Mouse (Mus musculus) liver, embryonic 12.5 days (tissue): ENCODE data around the gene Six3. TPM values are rescaled to one million over a fixed set of nuclear protein-coding genes. Genes with fewer than 3 reads are reported as not detected.

Experiments used
- ATAC-seq: fragments of 200-750 bp; cut with Nextera tagmentation; 2 replicates; pipeline ENCODE4 v1.8.0; 2017; ENCODE audit warnings: moderate number of reproducible peaks, mild to moderate bottlenecking, moderate library complexity
- H3K27ac ChIP-seq: fragments of 300-500 bp; sonication (generic); 2 replicates; pipeline ENCODE4 v1.5.1; 2016; ENCODE audit warnings: mild to moderate bottlenecking
- H3K27me3 ChIP-seq: fragments of 300-500 bp; sonication (generic); replicated peaks from 2 replicates; pipeline ENCODE4 v1.6.1; 2016; ENCODE audit warnings: mild to moderate bottlenecking, moderate library complexity
- H3K36me3 ChIP-seq: fragments of 300-500 bp; sonication (generic); 2 replicates; pipeline ENCODE4 v1.6.1; 2016; ENCODE audit warnings: mild to moderate bottlenecking, moderate library complexity
- H3K4me1 ChIP-seq: fragments of 300-500 bp; sonication (generic); 2 replicates; pipeline ENCODE4 v1.6.1; 2016
- H3K4me2 ChIP-seq: fragments of 300-500 bp; sonication (generic); 2 replicates; pipeline ENCODE4 v1.6.1; 2016; ENCODE audit warnings: mild to moderate bottlenecking, moderate library complexity
- H3K4me3 ChIP-seq: fragments of 300-500 bp; sonication (generic); 2 replicates; pipeline ENCODE4 v1.5.1; 2016; ENCODE audit warnings: mild to moderate bottlenecking, moderate library complexity
- H3K9ac ChIP-seq: fragments of 300-500 bp; sonication (generic); 2 replicates; pipeline ENCODE4 v1.6.1; 2016; ENCODE audit warnings: mild to moderate bottlenecking, moderate library complexity
- H3K9me3 ChIP-seq: fragments of 300-500 bp; sonication (generic); replicated peaks from 2 replicates; pipeline ENCODE4 v1.6.1; 2016; ENCODE audit warnings: mild to moderate bottlenecking, moderate library complexity
- WGBS: fragments of 180-500 bp; shearing (Covaris S2); methylation state at CpG from one replicate; pipeline ENCODE4 v1.1.7; 2016; ENCODE audit not compliant: insufficient replicate concordance; 5-methylcytosine and 5-hydroxymethylcytosine counted together
- polyA plus RNA-seq: library from polyadenylated mRNA; unstranded; fragments of >200 nt; fragmentation: Nextera tagmentation; extraction: Ambion mirVana; gene quantifications from 2 replicates; pipeline ENCODE4 v1.2.1, GENCODE M21; 2016

Six3 gene
- not detected in 2 replicates for polyA plus RNA-seq

DNA sequence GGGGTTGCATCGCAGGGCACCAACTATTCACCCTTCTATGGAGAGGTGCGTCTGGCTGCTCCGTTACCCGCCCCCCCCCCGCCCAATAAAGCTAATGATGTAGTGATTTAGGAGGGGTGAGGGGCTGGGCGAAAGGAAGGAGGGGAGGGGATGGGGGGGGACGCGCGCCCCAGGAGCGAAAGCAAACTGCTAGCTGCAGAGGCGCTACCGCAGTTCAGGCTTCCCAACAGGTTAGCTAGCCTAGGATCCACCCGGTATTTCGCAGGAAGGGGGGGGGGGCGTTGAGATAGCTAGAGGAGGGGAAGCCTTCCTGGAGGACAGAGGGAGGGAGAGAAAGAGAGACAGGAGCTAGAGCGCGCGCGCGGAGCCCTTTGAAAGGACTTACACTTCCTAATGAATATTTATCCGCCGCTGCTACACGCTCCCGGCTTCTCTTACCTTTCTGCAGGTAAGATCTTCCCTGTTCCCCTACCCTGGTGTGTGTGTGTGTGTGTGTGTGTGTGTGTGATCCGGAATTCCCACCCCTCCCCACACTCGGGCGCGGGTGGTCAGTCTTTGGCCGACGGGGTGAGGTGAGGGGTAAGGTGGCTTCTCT is at the start of gene Six3:
Gene Six3, plus strand, starts transcription at position 343 of the 595 bp plus-strand sequence.
- Histone ChIP-seq H3K4me1 (0 out of 2 replicates have a peak, but pooled peaks cover 2% of the 10 kb centered on the region), H3K27ac (no peak within 1 kb of the TSS), H3K4me2 (no peak within 1 kb of the TSS), H3K4me3 (no peak within 1 kb of the TSS), H3K27me3 (peaks cover 100% of the 10 kb centered on the region), H3K9ac (no peak within 1 kb of the TSS), H3K9me3 (no peaks in the 10 kb centered on the region), H3K36me3 (no peaks in the 10 kb centered on the region)
- 4% methylated on average over 29 of the region's 30 CpGs for WGBS
- ATAC-seq: no peak

DNA sequence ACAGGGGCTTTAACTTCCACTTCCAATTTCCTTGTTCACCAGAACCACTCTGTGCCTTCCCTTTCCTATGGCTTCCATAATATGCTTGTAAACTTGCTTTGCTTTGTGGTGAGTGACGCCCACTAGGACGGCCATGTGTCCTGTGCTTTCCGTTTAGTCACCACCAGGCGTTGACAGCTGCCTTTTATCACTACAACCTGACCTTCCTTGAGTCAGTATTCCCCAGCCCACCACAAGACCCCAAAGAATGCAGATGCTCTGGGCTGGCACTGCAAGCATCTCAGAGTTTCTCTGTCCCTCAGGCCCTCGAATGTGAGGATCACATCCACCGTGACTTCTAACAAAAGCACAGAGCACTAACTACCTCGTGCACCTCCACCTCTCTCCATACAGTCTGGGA is 49.3 kb upstream of the Six3 start:
- Histone ChIP-seq H3K27me3 (peaks cover 11% of the 10 kb centered on the region; the same call in 1 of the 2 replicates), H3K4me1 (no peaks in the 10 kb centered on the region), H3K36me3 (no peaks in the 10 kb centered on the region), H3K4me2 (no peak overlapping the region), H3K27ac (no peak overlapping the region), H3K4me3 (no peak overlapping the region), H3K9ac (no peak overlapping the region), H3K9me3 (peaks cover 4% of the 10 kb centered on the region; the same call in 1 of the 2 replicates)
- WGBS: 23% methylated on average over 7 of the region's 7 CpGs
- no peak for ATAC-seq

DNA sequence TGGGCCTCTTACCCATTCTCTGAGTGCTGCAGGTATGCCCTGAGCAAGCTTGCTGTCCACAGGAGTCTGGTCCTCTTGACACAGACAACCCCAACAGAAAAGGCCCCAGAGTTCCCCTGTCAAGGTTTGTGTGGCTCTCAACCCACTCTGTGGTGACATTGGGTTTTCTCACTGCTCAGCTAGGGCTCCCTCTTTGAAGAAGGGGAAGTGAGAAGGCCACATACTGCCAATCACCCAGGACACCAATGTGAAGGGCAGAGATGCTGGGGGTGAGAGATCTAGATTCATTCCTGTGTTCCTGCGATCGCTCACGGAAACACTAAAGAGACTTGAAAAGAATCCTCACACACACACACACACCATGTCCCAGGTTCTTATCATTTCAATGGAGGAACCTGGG is 39.4 kb upstream of the Six3 start:
- ATAC-seq: no peak
- Histone ChIP-seq H3K27me3 (peaks cover 24% of the 10 kb centered on the region), H3K36me3 (no peaks in the 10 kb centered on the region), H3K9ac (no peak overlapping the region), H3K4me1 (peaks cover 6% of the 10 kb centered on the region; the same call in 1 of the 2 replicates), H3K27ac (no peak overlapping the region), H3K4me3 (no peak overlapping the region), H3K4me2 (no peak overlapping the region), H3K9me3 (no peaks in the 10 kb centered on the region)
- WGBS: 39% methylated on average over 3 of the region's 3 CpGs

DNA sequence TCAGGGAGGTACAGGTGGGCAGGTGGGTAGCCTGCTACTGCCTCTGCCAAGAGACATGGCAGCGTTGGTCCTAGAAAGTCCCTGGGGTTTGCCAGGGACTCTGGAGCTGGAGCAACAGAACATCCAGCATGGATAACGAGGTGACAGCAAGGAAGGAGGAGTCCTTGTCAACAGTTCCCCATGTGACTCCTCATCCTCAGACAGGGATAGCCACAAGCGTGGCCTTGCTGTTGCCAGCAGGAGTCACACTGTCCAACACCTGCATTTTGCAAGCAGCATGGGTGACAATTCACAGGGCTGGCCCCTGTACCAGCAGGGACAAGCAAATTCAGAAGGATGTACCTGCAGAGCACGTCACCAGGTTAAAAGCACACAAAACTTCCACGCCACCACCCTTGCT is 35.1 kb upstream of the Six3 start:
- WGBS: 42% methylated on average over 5 of the region's 5 CpGs

DNA sequence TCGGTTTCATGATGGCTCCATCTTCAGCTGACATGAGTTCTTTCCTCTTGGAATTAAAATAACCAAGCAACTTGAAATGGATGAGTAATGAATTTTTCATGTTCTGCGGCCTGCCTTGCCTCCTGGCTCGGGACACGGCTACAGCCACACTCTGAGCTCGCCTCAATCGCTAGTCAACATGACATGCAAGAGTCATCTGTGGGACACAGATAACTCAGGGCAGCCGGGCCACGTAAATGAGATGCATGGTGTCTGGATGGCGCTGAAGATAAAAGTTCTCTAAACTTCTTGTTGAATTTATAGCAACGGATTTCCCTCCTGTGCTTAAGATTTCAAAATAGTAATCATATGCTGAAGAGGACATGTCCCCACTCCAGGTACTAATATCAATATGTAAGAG is 34.1 kb upstream of the Six3 start:
- Histone ChIP-seq H3K4me1 (peaks cover 11% of the 10 kb centered on the region; the same call in 1 of the 2 replicates), H3K36me3 (no peaks in the 10 kb centered on the region), H3K4me2 (no peak overlapping the region), H3K9me3 (no peaks in the 10 kb centered on the region), H3K27ac (0 out of 2 replicates have a peak overlapping the region, but pooled peaks have one; percentile 27), H3K9ac (no peak overlapping the region), H3K4me3 (no peak overlapping the region), H3K27me3 (peaks cover 28% of the 10 kb centered on the region)
- WGBS: 47% methylated on average over 10 of the region's 10 CpGs
- peak; percentile 86 for ATAC-seq

More for the DNA sequence above, 35.1 kb upstream of the Six3 start:
- no peak overlapping the region for H3K9ac ChIP-seq
- no peaks in the 10 kb centered on the region for H3K36me3 ChIP-seq
- no peak overlapping the region for H3K4me2 ChIP-seq
- H3K27ac ChIP-seq: peak overlapping the region; percentile 27; the same call in 1 of the 2 replicates
- no peak overlapping the region for H3K4me3 ChIP-seq
- peaks cover 11% of the 10 kb centered on the region; the same call in 1 of the 2 replicates for H3K4me1 ChIP-seq
- H3K9me3 ChIP-seq: no peaks in the 10 kb centered on the region
- ATAC-seq: no peak
- H3K27me3 ChIP-seq: peaks cover 31% of the 10 kb centered on the region

DNA sequence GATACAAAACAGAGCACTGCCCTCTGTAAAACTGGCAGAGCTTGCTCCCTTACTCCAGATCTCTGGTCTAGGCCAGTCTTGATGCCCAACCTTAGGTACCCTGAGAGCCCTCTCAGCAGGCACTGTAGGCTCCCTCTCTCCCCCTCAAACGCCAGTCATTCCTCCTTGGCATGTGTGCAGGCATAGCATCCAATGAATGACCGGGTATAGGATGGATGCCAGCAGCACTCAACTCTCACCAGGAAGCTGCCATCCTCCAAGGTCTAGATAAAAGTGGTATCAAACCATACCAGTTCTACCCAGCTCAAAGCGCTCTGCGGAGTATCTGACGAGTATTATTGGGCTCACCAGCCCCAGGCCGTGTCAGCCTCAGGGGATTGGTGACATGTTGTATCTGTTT is 33.2 kb upstream of the Six3 start:
- Histone ChIP-seq H3K36me3 (no peaks in the 10 kb centered on the region), H3K9ac (no peak overlapping the region), H3K4me3 (no peak overlapping the region), H3K4me2 (no peak overlapping the region), H3K4me1 (peaks cover 11% of the 10 kb centered on the region; the same call in 1 of the 2 replicates), H3K27me3 (peaks cover 28% of the 10 kb centered on the region), H3K27ac (no peak overlapping the region), H3K9me3 (no peaks in the 10 kb centered on the region)
- WGBS: 65% methylated on average over 6 of the region's 6 CpGs
- ATAC-seq: 0 out of 2 replicates have a peak, but pooled peaks have one; percentile 42

DNA sequence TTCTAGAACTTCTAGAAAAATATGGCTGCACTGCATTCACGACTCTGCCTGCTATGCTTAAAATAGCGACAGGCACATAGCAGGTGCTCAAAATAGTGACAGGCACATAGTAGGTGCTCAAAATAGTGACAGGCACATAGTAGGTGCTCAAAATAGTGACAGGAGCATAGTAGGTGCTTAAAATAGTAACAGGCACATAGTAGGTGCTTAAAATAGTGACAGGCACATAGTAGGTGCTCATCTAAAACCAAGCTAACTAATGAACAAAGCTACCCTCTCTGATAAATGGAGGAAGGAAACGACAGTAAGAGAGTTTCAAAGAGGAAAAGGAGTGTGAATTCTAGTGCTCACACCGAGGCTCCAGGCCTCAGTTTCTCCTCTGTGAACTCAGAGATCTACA is 29.2 kb upstream of the Six3 start:
- Histone ChIP-seq H3K9me3 (no peaks in the 10 kb centered on the region), H3K27me3 (0 out of 2 replicates have a peak, but pooled peaks cover 7% of the 10 kb centered on the region), H3K27ac (no peak overlapping the region), H3K36me3 (no peaks in the 10 kb centered on the region), H3K4me1 (peaks cover 5% of the 10 kb centered on the region; the same call in 1 of the 2 replicates), H3K4me2 (no peak overlapping the region), H3K9ac (no peak overlapping the region), H3K4me3 (no peak overlapping the region)
- WGBS: 67% methylated on average over 4 of the region's 4 CpGs
- ATAC-seq: no peak

DNA sequence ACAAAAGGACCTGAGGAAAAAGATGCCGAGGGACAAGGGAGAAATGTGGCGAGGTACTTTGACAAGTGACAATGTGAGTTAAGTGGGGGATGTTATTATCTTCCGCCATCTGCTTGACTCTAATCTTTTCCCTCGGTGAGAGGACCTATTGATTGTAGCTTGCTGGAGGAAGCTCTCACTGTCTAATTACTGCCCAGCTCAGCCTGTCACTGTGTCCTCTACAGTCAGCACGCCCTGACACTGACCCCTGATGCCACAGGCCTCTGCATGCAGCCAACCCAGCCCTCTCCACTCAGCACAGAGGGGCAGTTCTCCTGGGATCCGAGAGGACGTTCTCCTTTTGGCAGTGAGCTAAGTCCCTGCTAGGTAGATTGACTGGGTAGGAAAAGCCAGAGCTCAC is 28.8 kb upstream of the Six3 start:
- Histone ChIP-seq H3K4me1 (peaks cover 5% of the 10 kb centered on the region; the same call in 1 of the 2 replicates), H3K27me3 (0 out of 2 replicates have a peak, but pooled peaks cover 7% of the 10 kb centered on the region), H3K4me2 (no peak overlapping the region), H3K9me3 (no peaks in the 10 kb centered on the region), H3K27ac (no peak overlapping the region), H3K36me3 (no peaks in the 10 kb centered on the region), H3K4me3 (no peak overlapping the region), H3K9ac (no peak overlapping the region)
- WGBS: 35% methylated on average over 7 of the region's 7 CpGs
- ATAC-seq: no peak

DNA sequence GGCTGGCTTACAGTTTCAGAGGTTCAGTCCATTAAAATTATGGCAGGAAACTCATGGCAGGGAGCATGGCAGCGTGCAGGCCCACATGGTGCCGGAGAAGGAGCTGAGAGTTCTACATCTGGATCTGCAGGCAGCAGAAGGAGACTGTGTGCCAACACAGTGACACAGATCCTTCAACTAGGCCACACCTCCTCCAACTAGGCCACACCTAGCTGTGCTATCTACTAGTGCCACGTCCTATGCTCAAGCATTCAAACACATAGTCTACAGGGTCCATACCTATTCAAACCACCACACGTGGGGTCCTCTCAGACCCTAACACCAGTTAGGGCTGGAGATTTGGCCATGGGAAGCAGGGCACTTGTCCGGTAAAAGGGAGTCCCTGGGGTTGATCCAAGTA is 27.6 kb upstream of the Six3 start:
- no peaks in the 10 kb centered on the region for H3K9me3 ChIP-seq
- no peaks in the 10 kb centered on the region for H3K4me1 ChIP-seq
- no peaks in the 10 kb centered on the region for H3K36me3 ChIP-seq
- H3K27ac ChIP-seq: no peak overlapping the region
- no peak overlapping the region for H3K4me3 ChIP-seq
- WGBS: 64% methylated on average over 5 of the region's 5 CpGs
- H3K9ac ChIP-seq: no peak overlapping the region
- 0 out of 2 replicates have a peak, but pooled peaks cover 7% of the 10 kb centered on the region for H3K27me3 ChIP-seq
- H3K4me2 ChIP-seq: no peak overlapping the region
- peak; percentile 89 for ATAC-seq

DNA sequence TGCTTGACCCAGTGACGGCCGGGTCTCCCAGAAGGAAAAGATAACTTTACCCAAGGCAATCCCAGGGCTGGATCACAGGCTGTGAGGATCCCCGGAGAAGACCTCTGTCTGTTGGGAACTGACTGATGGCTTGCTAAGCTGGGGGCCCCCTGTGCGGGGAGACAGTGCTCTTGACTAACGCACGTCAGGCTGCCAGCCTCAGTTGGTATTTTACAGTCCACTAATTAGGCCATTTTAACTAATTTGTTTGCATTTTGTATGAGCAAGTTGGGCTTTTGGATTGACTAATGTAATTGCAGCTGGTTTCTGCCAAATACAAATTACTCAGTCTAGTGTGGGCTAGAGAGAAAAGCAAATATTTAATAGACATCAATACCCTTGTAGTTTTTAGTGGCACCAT is 21.4 kb upstream of the Six3 start:
- H3K27ac ChIP-seq: no peak overlapping the region
- H3K4me2 ChIP-seq: no peak overlapping the region
- no peak overlapping the region for H3K4me3 ChIP-seq
- H3K36me3 ChIP-seq: no peaks in the 10 kb centered on the region
- H3K9ac ChIP-seq: no peak overlapping the region
- no peak for ATAC-seq
- peaks cover 24% of the 10 kb centered on the region for H3K27me3 ChIP-seq
- H3K9me3 ChIP-seq: no peaks in the 10 kb centered on the region
- no peaks in the 10 kb centered on the region for H3K4me1 ChIP-seq
- WGBS: 59% methylated on average over 6 of the region's 6 CpGs

DNA sequence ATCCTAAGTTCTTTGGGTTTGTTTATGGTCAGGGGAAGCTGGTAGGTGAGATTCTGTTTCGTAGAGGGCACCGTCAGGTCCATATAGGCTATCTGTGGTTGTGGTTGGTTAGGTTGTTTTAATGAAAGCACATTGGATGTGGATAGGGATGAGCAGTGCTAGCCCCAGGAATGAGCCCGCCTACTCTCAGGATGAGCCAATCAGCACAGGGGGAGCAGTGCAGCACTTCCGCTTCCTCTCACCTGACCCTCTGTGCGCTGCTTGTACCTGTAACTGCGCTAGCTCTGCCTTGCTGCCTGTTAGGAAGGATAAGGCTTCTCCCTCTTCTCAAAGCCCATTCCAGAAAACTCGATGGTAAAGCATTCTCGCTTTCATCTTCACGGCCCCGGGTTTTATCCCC is 17.6 kb upstream of the Six3 start:
- Histone ChIP-seq H3K4me3 (no peak overlapping the region), H3K27me3 (peaks cover 47% of the 10 kb centered on the region), H3K9ac (no peak overlapping the region), H3K4me2 (no peak overlapping the region), H3K4me1 (no peaks in the 10 kb centered on the region), H3K27ac (no peak overlapping the region), H3K36me3 (no peaks in the 10 kb centered on the region), H3K9me3 (no peaks in the 10 kb centered on the region)
- ATAC-seq: no peak
- 64% methylated on average over 10 of the region's 10 CpGs for WGBS

DNA sequence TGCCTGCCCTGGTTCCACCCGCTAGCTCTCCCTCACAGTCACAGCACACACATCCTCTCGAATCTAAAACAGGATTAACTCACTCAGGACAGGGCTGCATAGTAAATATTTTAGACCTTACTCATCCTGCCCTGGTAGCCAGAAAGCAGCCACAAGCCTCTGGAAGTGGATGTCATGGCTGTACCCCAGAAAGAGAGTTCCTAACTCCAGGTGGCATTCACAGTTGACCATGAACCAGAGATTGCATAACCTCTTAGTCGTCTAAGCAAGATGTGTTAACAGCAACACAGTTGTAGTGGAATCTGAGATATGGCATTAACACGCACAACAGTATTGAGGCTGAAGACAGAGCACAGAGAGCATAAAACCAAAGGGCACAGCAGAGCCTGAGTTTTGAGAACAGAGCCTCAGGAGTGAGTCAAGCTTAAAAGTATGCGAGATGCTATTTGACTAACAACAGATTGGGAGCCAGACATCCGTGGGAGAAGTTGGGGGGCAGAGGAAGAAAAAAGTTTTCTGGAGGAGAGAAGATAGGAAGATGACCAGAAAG is 17.0 kb upstream of the Six3 start:
- H3K27me3 ChIP-seq: peaks cover 52% of the 10 kb centered on the region

More for the DNA sequence above, 17.0 kb upstream of the Six3 start:
- Histone ChIP-seq H3K36me3 (no peaks in the 10 kb centered on the region), H3K9ac (no peak overlapping the region), H3K4me3 (no peak overlapping the region), H3K9me3 (no peaks in the 10 kb centered on the region), H3K4me2 (no peak overlapping the region), H3K27ac (no peak overlapping the region), H3K4me1 (no peaks in the 10 kb centered on the region)
- no peak for ATAC-seq
- 45% methylated on average over 6 of the region's 6 CpGs for WGBS
